Mouse (Mus musculus): ENCODE results near the gene Relt. TPM values are rescaled to one million over a fixed set of nuclear protein-coding genes. Genes with fewer than 3 reads are reported as not detected.
A peak's percentile ranks its signal among the peaks of the same experiment; 100 is the strongest.
"Not testable (repeated sequence)": the region's sequence is repeated elsewhere in the genome, so short reads cannot be mapped to it uniquely, and the experiment has no call there.

The Relt gene
- total RNA-seq, 1 experiment from 2014 or later: 95.0 TPM

DNA sequence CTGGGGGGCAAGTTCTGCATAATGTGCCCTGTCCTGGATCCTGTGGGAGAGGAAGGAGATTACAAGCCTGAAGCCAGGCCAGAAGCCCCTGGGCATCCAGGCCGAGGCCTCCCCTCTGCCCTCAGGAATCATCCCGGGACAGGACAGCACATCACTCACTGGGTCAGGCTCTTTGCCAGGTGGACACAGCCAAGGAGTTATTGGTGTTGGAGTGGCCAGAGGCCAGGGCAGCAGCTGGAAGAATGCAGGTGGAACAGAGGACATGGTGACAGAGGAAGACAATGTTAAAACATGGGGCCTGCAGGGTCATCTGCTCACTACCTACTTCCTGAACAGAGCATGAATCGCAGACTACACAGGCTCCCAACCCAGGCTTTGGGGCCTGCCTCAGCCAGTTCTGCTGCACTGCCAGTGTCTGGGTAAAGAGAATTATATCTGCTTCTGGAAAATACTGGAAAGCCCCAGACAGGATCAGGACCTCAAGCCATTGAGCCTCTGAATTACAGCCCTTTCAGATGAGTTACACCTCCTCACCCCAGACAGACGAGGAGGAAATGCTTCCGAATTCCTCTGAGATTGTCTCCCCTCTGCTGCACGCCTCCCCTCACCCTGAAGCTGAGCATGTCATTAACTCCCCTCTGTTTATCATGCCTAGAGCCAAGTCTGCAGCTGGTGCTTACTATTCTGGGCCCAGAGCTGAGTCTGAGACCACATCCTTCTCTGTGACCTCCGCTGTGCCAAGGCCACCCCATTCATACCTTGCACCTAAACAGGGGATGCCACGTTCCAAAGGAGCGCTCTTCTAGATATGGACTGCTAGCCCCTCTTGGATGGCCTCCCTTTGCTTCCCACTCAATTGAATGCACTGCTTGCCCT, 11.5 kb downstream of the Relt start:
- ATAC-seq (ENCODE audit: extremely low read depth, insufficient number of reproducible peaks, low FRiP score, poor library complexity, severe bottlenecking): no peak

DNA sequence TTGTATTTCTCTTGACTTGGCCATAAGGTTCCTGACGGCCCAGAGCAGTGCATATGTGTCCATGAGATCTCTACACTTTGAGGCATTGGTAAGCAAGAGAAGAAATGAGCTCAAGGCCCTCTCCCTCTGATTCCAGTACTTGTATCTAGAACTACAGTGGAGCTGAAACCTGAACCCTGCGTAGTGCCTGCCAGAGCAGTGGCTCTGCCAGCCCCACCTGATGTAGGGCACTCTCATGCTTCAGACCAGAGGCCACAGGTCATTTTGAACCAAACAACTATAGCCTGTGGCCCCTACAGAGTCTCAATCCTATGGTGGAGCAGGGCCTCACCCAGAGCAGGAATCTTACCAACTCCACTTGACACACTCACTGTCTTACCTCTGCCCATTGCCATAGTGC, 13.7 kb downstream of the Relt start:
- ATAC-seq (ENCODE audit: extremely low read depth, insufficient number of reproducible peaks, low FRiP score, poor library complexity, severe bottlenecking): no peak

DNA sequence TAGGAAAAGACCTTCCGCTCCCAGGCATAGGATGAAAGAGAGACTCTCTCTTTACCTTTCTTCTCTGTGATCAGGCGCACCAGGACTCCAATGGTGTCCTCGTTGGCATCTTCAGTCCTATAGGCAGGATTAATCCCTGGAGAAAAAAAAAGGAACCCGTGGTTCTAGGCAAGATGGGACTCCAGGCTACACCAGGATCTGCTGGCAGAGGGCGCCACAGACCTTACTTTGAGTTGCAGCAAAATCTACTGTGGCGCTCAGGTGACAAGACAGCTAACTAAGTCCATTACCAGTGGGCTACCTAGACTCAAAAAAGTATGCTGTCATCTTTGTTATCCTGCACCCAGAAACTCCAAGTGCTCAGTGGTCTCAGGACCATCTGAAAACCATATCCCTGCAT, 14.5 kb downstream of the Relt start:
- ATAC-seq (ENCODE audit: extremely low read depth, insufficient number of reproducible peaks, low FRiP score, poor library complexity, severe bottlenecking): peak; percentile 36; the same call in 1 of the 2 replicates

DNA sequence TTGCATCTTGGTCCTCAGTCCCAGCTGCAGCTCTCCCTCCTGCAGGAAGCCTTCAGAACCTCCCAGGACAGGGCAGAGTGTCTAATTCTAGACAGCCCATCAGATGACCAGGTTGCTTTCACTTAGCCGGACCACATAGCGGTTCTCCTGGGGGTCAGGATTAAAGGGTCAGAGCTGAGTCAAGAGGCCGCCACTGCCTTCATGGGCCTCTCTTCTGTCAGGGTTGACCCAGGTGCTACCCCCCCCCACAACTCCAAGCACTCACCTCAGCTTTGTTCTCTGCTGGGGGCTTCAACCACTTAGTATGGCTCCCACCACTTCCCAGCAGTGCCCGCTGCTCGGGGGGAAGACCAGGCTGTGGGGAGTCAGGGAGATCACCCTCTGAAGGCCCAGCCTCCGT, 16.1 kb downstream of the Relt start:
- ATAC-seq (ENCODE audit: extremely low read depth, insufficient number of reproducible peaks, low FRiP score, poor library complexity, severe bottlenecking): no peak

DNA sequence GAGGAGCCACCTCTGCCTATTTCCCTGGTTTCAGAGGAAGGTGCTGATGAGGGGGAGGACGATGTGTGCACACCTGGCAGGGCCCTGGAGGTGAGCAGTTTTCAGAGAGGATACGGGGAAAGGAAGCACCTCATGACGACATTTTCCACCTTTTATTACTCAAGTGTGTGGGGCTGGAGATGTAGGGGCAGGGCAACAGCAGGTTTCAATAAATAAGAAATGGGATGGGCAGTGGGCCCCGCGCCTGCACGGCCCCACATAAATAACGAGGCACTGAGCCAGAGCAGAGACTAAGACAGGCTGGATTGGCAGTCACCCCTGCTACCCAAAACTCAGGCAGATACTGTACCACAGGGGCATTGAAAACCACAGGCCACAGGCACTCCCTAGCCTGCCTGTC, 17.2 kb downstream of the Relt start:
- not testable (repeated sequence) for ATAC-seq (ENCODE audit: extremely low read depth, insufficient number of reproducible peaks, low FRiP score, poor library complexity, severe bottlenecking)

DNA sequence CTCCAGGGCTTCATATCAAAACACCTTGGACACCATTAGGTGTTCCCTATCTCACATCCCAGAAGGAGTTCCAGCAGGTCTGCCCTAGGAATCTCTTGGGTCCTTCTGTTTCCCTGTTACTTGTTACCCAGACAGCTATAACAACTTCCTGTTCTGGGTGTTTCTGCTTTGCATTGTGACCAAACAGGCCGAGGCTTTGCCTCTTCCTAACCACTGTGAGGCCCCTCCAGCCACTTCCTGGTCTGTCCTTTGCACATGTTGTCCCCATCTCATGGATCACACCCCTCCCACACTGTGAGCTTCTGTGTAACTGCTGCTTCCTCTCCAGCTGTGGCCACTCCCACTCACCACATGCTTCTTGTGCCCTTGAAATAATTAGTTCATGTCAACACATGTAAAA, 17.8 kb downstream of the Relt start:
- ATAC-seq (ENCODE audit: extremely low read depth, insufficient number of reproducible peaks, low FRiP score, poor library complexity, severe bottlenecking): peak; percentile 89

DNA sequence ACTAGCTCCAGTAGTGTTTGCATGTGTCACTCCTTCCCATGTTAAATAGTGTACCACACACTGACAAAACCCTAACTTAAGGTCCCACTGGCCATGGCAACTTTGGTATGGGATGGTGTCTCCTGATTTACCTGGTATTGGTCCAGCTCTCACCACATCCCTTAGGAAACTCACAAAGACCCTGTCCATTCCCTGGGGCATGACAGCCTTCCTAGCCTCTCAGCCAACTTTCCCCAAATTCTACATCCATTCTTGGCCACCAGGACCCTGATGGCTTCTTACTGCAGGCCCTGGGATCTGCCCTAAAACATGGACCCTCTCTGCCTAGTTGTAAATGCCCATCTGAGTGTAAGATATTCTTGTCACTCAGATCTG, 18.2 kb downstream of the Relt start:
- ATAC-seq (ENCODE audit: extremely low read depth, insufficient number of reproducible peaks, low FRiP score, poor library complexity, severe bottlenecking): no peak

DNA sequence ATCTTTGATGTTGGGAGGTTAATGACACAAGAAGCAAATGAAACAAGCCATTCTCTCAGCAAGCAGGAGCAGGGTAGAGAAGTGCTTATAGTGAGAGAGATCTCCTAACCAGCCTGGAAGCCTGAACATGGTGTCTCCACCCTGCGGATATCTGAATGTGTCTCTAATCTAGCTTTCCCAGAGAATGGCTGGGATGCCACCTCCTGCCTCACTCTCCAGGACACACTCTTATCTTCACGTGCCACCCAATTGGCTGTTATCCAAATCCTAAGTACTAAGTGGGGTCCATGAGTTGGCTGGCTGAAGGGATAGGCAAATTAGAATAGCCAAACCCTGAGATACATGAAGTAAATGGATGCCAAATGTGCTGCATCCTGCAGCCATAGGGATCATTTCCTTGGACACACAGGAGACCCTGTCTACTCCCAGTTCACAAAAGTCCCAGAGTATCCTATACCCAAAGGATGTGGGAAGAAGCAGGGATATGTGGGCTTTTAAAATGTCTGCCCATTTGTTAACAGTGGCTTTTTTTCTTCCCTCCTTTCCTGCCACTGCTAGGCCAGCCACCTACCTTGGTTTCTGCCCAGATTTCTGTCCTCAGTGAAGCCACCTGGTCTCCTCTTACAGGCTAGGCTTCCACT, 18.7 kb downstream of the Relt start:
- ATAC-seq (ENCODE audit: extremely low read depth, insufficient number of reproducible peaks, low FRiP score, poor library complexity, severe bottlenecking): no peak

DNA sequence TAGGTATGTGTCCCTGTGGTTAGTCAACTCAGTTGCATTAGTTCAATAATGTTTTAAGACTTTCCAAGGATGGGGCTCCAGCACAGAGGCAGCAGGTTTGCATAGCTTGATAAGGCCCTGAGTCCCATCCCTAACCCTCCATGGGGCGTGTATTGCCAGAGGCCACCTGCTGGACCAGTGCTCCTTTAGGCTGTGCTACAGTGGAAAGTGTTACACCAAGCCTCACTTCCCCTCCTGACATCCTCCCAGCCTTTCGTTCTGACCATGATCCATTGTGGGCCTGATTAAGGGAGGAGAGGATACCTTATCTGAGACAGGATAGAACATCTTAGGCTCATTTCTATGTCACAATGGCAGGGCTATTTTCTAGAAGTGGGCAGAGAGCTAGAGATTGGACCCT, 19.4 kb downstream of the Relt start:
- no peak for ATAC-seq (ENCODE audit: extremely low read depth, insufficient number of reproducible peaks, low FRiP score, poor library complexity, severe bottlenecking)

DNA sequence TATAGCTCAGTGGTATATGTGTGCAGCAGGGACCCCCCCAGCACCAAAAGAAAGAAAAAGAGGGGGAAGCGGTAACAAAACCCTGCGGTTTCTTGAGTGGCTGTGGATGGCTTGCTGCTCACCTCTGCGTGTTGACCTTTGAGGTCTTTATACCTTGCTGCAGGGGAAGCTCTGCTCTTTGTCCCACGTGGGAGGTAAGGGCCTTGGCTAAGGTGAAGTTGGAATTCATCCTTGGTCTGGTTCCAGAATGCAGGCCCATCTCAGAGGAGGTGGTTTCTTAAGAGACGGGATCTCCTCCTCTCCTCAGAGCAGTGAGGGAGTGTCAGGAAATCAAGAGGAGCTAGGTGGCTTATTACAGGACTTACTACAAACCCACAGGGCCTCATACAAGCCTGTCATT, 21.1 kb downstream of the Relt start:
- ATAC-seq (ENCODE audit: extremely low read depth, insufficient number of reproducible peaks, low FRiP score, poor library complexity, severe bottlenecking): no peak

DNA sequence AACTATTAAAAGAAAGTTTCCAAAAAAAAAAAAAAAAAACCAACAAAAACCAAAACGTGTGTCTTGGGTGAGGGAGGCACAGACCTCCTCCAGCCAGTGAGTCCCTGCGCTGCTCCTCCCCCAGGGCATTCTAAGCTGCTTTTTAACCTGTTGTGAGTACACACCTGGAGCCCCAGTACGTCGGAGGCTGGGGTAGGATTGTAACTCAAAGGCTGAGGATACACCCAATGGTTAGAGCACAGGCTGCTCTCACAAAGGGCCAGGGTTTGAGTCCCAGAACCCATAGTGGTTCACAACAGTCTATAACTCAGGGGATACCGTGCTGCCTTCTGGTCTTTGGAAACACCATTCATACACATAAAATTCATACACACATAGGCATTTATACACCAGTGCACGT, 21.6 kb downstream of the Relt start:
- ATAC-seq (ENCODE audit: extremely low read depth, insufficient number of reproducible peaks, low FRiP score, poor library complexity, severe bottlenecking): no peak

DNA sequence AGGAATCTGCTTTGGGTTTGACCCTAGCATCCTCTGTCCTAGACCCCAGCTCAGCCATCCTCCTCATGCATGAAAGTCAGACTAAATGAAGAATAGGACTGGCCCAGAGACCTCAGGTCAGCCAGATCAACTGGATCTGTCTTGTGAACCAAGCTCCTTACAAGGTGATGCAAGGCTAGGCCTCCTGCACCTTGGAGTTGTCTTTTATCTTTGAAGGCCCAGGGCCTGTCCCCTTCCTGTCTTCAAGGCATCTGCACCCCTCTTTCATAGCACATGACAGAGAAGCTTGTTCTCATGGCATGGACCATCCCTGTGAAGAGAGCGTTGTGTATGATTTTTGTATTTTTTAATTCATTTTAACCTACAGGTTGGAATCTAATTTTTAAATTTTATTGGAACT, 22.3 kb downstream of the Relt start:
- no peak for ATAC-seq (ENCODE audit: extremely low read depth, insufficient number of reproducible peaks, low FRiP score, poor library complexity, severe bottlenecking)

DNA sequence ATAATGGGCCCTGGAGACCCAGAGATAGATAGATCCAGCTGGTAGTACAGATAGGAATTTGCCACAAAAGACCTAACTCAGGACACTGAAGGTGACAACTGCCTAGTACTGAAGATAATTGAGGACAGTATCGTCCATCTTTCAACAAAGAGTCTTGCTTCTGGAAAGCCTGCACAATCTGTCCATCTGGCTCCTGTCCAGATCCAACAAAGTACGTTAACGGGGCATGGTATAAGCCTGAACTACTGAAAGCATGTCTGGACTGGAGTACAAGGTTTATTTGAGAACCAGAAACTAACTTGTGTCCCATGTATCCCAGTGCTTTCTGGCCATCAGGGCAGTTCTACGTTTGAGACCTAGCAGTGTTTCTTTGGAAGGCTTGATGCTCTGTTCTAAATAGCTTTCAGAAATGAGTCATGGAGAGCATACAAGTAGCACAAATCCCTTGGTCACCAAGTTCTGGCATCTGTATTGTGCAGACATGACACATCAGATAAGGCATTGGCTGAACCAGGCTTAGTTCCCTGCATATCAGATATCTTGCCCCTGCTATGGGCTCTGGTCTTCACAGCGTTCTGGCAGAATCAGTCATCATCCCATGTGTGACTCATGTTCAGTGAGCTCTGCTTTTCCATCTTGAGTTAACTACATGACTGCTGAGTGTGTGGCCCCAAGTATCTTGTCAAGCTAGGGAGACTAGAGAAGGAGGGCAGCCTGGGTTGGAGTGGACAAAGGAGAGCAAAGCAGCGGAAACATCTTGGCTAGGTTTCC, 23.4 kb downstream of the Relt start:
- no peak for ATAC-seq (ENCODE audit: extremely low read depth, insufficient number of reproducible peaks, low FRiP score, poor library complexity, severe bottlenecking)

DNA sequence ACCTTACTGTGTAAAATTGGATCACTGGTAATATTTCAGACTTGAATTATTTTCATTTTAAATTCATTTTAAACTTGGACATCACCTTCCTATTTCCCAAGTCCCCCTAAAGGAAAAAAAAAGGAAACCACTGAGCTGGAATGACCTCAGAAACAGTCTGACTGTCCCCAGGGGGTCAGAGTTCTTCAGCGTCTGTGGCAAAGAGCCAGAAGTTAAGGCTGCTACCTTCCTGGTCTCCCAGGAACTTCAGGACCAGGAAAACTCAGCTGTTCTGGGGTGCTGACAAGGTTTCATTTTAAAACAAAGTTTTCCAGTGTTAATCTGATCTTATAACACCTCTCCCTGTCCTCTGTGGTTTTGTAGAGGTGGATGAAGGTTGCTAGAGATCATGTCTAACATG, 25.5 kb downstream of the Relt start:
- ATAC-seq (ENCODE audit: extremely low read depth, insufficient number of reproducible peaks, low FRiP score, poor library complexity, severe bottlenecking): no peak

DNA sequence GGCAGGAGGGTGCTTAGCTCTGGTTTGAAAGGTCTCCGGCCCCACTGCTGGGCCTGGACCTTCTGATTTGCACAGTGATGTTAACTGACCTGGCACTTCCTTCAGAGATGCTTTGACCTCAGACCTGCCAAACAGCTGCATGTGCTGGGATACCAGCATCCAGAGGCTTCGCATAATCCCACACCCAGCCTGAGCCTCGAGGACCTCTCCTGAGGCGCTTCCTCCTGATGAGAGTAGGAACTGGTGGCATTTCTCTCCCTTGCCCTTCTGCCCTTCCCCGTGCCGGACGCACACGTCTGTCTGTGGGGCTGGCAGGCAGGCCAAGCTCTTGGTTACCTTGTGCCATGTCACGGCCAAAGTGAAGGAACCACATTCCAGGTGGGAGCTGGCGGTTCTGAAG, 26.6 kb downstream of the Relt start:
- no peak for ATAC-seq (ENCODE audit: extremely low read depth, insufficient number of reproducible peaks, low FRiP score, poor library complexity, severe bottlenecking)

DNA sequence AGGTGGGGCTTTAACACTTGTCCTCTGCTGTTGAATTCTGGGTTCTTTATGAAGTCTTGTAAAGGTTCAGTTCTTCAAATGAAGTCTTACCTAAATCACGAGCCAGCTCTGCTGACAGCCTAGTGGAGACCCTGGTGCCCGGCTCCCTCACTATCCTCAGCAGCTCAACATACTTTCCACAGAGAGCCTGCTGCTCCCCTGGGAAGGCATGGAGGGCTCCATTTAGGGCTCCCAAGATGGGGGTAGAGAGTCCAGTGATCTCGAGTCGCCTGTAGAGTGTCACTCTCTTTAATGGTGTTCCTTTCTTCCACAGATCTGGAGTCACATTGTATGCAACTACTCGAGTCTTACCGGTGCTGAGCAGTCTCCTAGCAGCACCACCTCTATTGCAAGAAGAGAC, 27.5 kb downstream of the Relt start:
- ATAC-seq (ENCODE audit: extremely low read depth, insufficient number of reproducible peaks, low FRiP score, poor library complexity, severe bottlenecking): no peak

DNA sequence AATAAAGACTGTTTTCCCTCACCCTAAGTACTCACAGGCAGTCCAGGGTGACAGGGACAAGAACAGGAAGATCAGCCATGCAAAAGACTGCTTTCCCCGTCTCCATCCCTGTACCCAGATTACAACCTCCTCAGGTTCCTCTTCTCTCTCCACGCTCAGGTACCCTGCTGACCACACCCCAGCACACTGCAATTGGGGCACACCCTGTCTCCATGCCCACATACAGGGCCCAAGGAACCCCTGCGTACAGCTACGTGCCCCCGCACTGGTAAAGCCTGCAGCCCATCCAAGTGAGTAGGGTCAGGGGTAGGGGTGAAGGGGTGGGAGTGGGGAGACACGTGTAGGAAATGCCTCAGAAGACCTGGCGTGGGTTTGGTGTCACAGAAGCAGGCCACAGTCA, 28.1 kb downstream of the Relt start:
- peak; percentile 81 for ATAC-seq (ENCODE audit: extremely low read depth, insufficient number of reproducible peaks, low FRiP score, poor library complexity, severe bottlenecking)

DNA sequence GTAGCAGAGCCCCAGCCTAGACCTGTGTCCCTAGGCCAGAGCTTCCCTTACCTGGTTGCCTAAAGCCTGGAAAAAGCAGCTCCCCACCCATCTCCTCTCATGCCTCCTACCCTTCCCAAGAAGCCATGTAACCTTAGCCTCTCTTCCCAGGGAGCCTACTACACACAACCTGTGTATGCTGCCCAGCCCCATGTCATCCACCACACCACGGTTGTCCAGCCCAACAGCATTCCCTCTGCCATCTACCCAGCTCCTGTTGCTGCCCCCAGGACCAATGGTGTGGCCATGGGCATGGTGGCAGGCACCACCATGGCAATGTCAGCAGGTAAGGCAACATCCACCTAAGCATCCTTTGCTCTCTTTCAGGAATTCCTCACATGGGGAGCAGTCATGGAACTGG, 29.4 kb downstream of the Relt start:
- ATAC-seq (ENCODE audit: extremely low read depth, insufficient number of reproducible peaks, low FRiP score, poor library complexity, severe bottlenecking): no peak

DNA sequence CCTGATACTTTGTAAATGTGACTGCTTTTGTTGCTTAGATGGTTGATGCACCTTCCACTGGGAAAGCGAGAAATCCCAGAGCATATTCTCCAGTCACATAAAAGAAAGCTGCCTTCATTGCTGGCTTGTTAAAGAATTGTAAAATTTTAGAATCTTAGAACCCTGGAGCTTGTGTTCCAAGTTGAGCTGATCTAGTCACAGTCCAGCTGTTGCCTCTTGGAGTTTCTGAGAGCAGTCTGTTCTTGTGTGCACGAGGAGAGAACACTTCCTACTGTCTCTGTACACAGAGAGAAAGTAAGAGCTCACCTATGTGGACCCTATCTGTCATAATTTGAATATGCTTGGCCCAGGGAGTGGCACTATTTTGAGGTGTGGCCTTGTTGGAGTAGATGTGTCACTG, 34.7 kb downstream of the Relt start:
- ATAC-seq (ENCODE audit: extremely low read depth, insufficient number of reproducible peaks, low FRiP score, poor library complexity, severe bottlenecking): no peak

DNA sequence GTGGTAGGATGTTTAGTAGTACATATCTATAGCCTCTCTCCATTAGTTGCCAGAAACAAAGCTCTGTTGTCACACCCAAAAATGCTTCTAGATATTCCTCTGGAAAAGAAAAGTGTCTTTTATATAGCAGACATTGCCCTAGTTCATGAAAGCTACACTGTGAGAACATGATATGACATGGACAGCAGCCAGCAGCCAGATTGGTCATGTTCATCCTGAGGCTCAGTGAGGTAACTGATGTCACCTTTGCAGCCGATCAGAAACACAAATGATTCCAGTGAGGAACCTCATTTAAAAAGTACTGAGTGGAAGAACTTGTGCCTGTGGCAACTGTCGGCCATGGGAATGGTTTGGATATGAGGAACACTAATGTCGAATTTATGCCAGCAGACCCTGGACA, 38.6 kb downstream of the Relt start:
- ATAC-seq (ENCODE audit: extremely low read depth, insufficient number of reproducible peaks, low FRiP score, poor library complexity, severe bottlenecking): no peak

Data from neutrophil, adult 5-6 weeks (primary cell).